Mouse (Mus musculus) 3134 (cell line): ENCODE measurements at regions not wholly inside any gene's neighbourhood (a gene's known extent, or its start where the extent isn't known, plus 50 kb on each side); places are given as distances from the start of the nearest gene placed in this dataset.
A peak's percentile ranks its signal among the peaks of the same experiment; 100 is the strongest.

Source experiments
- DNase-seq: peaks from one replicate; pipeline ENCODE4 v3.0.0-alpha.2; 2011; ENCODE audit warnings: low spot score; ENCODE audit not compliant: insufficient read length; ENCODE audit errors: extremely low read depth

DNA sequence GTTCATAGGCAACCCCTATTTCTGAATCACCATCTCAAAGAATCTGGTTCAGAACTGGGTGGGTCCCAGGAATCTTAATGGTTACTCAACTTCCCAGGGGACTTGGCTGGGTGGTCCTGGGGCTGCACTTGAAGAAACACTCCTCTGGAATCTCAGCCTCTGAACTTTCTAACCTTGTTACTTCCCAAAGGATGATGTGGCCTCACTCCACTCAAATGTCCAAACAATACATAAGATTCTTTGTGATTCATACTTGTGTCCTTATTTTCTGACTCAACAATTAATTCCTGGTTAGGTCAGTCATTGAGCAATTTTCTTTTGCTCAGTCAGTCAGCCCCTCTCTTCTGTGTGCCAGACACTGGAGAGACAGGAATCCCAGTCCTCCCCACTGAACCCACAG, 353.7 kb upstream of the Ubash3b start:
- peak; percentile 81 for DNase-seq

DNA sequence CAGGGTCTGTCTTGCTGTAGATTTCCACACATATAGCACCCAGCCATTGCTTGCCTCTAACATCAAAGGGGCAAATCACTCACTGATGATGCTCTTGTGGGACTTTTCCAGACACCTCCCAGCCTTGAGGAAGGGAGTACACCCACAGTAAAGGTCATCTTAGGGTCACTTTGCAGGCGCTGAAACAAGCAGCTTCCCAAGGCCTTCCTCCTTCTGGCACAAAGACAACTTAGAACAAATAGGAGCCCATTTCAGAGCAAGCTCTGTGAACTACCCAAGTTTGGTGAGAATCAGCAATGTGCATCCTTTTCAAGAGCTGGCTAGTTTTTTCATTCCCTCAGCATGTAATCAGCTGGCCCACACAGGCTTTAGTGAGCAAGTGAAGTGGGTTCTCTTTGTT, 352.2 kb upstream of the Ubash3b start:
- no peak for DNase-seq

DNA sequence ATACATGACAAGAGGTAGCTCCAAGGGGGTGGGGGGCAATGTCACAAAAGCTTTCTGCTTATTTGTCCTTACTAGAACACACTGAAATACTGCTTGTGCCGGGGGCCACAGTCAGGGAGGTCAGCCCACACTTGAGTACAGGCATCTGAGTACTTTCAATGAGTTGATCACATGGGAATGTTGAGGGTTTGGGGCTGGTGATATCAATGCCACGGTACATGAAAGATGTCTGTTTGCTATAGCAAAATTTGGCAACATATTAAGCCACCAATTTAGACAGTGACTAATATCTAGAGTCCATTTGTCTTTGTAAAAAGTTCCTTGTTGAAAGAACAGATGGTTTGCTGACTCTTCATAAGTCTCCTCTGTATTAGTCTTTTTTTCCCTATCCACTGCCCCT, 348.1 kb upstream of the Ubash3b start:
- no peak for DNase-seq

- peak; percentile 53 for DNase-seq
Observed at GRCm38 (mm10) chr9:41508746-41509145, 347.2 kb upstream of the Ubash3b start.

- DNase-seq, result no peak
Observed at GRCm38 (mm10) chr9:41498326-41498725, 336.8 kb upstream of the Ubash3b start.

- DNase-seq, result peak; percentile 51
Observed at GRCm38 (mm10) chr9:41490112-41490511, 328.6 kb upstream of the Ubash3b start.

GRCm38 (mm10) chr9:41488046-41488445, 326.5 kb upstream of the Ubash3b start:
- peak; percentile 60 for DNase-seq

DNA sequence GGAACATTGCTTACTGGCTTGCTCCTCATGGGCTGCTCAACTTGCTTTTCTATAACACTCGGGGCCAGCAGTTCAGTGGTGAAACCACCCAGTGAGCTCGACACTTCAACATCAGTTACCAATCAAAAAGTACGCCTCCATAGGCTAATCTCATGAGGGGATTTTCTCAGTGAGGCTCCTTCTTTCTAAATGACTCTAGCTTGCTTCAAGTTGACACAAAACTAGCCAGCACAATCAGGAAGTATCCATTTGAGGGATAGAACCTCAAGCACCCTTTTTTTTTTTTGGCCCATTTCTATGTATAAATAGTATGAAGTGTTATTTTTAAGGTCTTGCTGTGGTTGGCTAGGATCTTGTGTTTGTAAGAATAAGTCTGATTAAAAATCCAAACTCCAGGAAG, 321.7 kb upstream of the Ubash3b start:
- no peak for DNase-seq

DNA sequence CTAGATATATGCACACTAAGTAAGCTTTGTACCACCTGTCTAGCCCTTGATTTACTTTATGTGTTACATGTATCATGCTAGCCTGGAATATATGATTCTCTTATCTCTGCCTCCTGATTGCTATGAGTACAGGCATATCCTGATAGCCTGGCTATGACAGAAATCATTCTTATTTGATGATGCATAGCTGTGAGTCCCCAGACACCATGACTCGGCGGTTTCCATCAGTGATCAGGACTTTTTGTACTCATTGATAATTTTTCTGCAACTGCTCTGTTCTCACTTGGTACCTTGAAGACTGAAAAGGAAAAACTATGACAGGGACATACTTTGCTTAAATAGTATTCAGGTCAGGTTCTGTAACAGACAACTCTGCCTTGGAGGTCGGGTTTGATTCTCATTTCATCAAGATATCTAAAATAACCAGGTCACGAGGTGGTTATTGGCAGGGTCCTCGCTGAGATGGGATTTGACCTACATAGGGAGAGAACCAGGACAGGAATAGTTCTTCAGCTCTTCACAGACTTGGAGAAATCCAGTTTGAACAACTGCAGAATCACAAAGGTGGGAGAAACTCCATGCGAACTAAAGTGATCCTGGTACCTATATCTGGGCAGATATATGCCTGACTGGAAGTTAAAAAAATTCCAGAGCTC, 320.2 kb upstream of the Ubash3b start:
- DNase-seq, result no peak

GRCm38 (mm10) chr9:41479854-41480749, 318.6 kb upstream of the Ubash3b start:
- DNase-seq, result peak; percentile 85

- no peak for DNase-seq
Observed at GRCm38 (mm10) chr9:41479085-41479484, 317.6 kb upstream of the Ubash3b start.

DNA sequence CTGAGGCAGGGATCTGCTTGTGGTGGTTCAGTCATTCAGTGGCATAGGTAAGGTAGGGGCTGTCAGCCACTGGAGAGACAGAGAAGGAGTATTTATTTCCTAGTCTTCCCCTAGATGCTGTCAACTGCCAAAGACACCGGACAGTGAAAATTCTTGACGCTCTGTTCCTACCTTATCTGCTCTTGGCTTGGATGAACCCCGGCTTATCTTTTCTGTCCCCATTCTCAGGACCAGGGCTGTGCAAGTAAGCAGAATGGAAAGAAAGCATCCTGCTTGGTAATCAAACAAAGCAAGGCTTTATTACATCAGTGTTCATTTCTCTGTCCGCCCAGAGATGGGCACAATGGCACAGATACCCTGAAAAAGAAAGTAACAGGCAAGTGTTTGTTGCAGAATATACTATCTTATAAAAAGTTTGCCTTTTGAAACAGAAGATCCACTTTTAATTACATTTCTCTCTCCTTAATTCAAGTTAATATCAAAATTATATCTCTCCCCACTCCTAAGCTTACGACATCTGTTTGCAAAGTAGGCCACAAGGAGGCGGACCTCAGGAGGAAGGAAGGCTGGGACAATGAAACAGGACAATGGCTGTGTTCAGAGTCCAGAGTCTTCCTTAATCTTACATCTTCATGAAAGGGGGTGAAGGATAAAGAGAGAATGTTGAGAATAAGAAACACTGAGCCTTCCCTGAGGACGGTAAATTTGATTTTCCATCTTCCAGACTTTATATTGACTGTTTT, 316.8 kb upstream of the Ubash3b start:
- DNase-seq, result no peak

DNA sequence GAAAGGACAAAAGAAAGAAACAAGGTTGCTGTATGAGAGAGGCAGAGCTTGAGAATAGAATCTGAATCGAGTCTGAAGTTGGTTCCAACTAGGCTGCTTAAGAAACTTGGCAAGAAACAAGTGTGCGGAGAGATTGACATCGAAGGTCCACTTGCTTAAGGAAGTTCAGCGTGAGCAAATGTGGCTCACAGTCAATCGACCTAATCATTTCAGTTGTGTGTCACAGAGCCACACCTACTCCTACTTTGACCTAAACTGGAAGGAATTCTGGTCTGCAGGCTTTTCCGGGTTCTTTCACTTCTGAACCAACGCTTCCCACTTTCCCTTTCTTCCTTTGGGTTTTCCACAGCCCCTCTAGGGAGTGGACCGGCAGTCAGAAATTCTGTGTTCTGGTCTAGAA, 313.8 kb upstream of the Ubash3b start:
- peak; percentile 61 for DNase-seq

DNA sequence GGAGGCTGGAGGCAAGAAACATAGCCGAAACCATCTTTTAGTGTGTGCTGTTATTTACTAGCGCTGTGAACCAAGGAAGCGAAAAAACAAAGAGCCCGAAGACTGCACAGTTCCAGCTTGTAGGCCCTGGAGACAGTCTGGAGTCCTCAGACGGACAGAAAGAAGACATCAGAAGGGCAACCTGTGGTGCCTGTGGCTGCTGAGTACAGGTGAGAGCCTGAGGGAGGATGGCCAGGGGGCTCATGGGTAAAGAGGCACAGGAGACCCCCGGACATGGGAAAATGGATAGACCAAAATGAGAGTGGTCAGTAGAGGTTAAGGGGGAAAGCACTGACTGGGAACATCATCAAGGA, 313.4 kb upstream of the Ubash3b start:
- no peak for DNase-seq

DNA sequence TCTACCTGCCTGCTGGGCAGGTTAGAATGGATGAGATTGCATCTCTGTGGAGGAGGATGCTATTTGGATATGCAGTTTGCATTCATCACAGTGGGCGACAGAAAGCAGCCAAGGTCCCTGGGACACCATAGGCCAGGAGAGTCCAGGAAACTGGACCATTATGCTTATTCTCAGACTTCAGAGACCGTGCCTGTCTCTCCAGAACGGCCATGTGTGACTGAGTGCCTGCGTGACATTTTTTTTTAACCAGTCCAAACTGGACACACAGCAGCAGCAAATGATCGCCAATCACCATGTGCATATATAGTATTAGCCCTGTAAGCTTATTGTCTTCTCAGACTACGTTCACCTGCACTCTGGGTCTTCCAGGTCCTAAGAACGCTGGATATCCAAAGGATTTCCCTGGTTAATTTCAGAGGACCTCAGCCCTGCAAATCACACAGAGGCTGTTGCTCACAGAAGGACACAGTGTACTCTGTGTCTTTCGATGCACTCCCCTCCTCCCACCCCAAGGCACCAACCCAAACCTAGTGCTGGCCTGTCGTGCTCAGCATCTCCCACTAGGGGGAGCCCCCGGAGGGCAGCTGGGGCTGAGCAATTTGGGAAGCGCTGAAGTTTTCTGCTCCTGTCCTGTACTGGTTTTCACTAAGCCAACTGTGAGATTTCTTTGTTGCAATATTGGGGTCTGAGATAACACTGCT, 312.9 kb upstream of the Ubash3b start:
- DNase-seq, result peak; percentile 84

- DNase-seq, result no peak
Observed at GRCm38 (mm10) chr9:41473506-41473905, 312.0 kb upstream of the Ubash3b start.

GRCm38 (mm10) chr9:41471345-41471744, 309.8 kb upstream of the Ubash3b start:
- DNase-seq, result no peak

- DNase-seq, result no peak
Observed at GRCm38 (mm10) chr9:41470010-41470409, 308.5 kb upstream of the Ubash3b start.

- no peak for DNase-seq
Observed at GRCm38 (mm10) chr9:41469414-41469813, 307.9 kb upstream of the Ubash3b start.

GRCm38 (mm10) chr9:41464057-41464685, 302.7 kb upstream of the Ubash3b start:
- peak; percentile 76 for DNase-seq
